Mouse (Mus musculus) left cerebral cortex, postnatal 4 days (tissue): Measurements from ENCODE around the gene Micu1. TPM values are rescaled to one million over a fixed set of nuclear protein-coding genes. Genes with fewer than 3 reads are reported as not detected.
A peak's percentile ranks its signal among the peaks of the same experiment; 100 is the strongest.

Experiments used
- DNase-seq: peaks from one replicate; pipeline ENCODE4 v3.0.0-alpha.2; 2022
- intact Hi-C: fragments of 180-260 bp; cut with DNase I; formaldehyde crosslinking; loops from one replicate; pipeline ENCODE4 v1.15.1; 2025
- total RNA-seq, 2 experiments: library from RNA; stranded (reverse); gene quantifications; 2 replicates each; pipeline ENCODE4 v1.2.3; 2021

Gene Micu1
- total RNA-seq, 2 experiments from 2014 or later = 59.2 to 62.6 TPM

DNA sequence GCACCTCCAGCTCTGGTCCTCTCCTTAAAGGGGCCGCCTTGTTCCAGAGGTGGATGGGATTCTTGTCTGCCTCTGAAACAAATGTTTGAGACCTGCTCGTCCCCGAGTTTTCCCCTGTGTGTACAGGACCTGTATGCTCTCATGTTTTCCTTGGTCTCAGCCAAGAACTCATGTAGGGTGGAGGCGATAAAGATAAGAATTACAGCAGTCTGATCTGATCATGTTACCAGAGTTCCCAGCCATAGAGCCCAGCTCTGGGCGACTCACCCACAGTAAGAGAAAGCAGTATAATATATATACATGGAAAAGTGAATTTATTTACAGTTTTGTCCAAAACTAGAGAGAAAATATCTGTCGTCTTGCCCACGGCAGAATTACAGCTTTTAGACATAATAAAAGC lies 17.7 kb downstream of the Micu1 start:
- intact Hi-C loops = no loop called here
- no peak for DNase-seq

DNA sequence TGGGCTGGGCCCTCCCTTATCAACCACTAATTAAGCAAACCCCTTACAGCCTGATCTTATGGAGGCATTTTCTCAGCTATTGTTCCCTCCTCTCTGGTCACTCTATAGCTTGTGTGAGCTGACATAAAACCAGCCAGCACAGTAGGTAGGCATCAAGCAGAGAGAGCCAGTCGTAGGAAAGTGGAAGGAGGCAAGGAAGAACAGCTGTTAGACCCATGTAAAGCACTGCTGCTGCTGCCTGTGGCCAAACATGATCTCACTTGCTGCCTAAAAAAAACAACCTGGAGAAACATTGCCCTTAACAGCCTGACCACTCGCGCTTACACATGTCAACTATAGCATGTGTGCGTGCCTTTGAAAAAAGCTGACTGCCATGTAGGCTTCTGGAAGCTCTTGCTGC lies 19.3 kb downstream of the Micu1 start:
- DNase-seq = no peak
- intact Hi-C loops = no loop called here

DNA sequence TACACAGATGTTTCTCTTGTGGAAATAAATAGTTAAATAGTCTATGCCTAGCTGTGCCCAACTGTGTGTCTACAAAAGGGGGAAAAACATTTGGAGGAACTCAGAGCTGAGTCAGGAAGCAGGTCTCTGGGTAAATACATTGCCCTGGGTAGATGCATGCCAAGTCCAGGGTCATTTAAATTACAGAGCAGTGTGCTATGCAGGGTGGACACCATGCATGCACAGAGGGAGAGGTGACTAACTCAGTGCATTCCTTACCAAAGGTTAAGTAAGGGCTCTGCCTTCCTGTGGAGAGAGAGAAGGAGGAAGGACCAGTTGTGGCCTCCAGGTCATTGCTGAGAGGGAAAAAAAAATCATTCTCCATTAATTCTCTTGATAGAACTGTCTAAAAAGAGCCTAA lies 22.4 kb downstream of the Micu1 start:
- no peak for DNase-seq
- intact Hi-C loops = no loop called here

DNA sequence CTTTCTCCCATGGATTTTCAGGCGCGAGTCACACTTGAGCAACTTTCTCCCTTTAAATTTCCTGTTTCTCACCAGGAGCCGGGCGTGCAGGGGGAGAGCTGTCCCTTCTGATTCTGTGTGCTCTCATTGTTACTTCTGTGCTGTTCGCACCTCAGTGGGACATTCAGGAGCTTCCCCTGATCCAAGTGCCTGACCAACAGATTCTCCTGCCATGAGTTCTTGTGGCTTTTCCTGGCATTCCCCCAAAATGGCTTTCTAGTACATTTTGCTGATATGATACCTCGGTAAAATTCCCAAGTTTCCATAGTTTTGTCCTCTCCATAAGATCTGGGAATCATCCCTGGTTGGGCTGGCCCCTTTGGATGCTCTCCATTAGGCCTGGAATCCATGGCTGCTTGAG lies 25.0 kb downstream of the Micu1 start:
- DNase-seq = no peak
- intact Hi-C loops = no loop called here

DNA sequence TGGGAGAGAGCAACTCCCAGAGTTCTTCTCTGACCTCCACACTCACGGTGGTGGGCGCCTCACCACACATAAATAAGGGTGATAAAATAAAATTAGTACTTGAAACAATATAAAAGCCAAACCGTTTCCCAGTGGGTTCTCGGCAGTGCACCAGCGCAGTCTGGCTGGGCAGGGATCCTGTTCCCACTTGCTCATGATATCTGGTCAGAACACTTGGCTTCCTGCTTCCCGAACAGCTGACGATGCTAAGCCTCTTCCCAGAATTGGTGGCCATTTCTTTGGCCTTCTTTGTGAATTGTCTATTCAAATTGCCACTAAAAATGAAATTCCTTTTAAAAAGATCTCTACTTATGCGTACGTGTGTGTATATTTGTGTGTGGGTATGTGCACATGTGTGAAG lies 27.0 kb downstream of the Micu1 start:
- intact Hi-C loops = no loop called here
- no peak for DNase-seq

DNA sequence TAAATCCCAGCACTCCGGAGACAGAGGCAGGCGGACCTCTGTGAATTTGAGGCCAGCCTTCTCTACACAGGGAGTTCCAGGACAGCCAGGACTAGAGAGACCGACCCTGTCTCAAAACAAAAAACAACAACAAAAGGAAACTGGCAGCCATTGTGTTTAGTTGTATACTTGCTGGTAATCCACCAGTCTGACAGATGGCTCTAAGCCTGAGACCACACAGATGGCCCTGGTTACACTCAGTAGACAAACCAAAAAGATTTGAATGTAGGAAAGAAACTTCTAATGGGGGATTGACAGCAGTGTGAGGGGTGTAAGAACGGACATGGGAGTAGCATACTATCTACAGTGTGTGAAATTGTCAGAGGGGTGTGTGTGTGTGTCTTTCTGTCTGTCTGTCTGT lies 27.6 kb downstream of the Micu1 start:
- intact Hi-C loops = no loop called here
- no peak for DNase-seq

DNA sequence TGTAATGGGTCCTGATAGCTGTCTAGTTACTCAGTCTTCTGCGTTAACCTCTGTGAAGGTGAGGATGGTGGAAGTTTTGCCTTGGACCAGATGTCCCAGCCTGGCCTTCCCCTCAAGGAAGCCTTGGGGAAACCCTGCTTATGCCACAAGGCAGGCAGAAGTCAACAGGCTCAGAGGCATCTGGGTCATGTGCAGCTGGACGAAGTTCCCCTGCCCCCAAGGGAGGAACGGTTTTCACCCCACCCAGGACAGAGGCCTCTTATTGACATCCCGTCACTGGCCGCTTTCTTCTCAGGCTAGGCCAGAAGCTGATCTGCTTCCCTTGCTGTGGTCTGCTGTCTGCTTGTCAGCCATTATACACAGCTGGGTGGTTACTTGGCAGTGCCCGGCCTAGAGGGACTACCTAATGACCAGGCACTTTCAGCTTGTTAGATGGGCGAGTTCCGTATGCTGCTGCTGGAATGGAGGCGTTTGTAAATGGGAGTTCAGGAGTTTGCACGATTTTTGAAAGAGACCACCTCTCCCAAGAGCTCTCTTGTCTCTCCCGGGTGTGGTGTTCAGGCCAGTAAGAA lies 33.8 kb downstream of the Micu1 start:
- DNase-seq = peak; percentile 48
- intact Hi-C loops = no loop called here

DNA sequence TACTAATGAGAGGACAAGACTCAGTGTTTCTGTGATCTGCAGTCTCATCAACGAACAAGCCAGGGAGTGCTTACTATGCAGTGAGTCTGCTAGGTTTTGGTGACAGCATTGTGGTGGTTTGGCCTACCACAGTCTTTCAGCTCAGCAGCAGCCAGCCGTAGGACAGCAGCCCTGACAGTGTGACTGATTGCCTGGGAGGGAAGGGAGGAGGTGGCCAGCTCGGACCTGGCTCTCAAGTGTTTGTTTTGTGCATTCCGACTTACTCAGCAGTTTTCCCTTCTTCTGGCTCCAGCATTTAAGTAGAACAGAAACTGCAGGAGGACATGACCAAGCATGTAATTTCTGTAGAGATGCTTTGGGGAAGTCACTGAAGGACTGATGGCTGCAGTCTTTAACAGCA lies 39.2 kb downstream of the Micu1 start:
- DNase-seq = no peak
- intact Hi-C loops = no loop called here

DNA sequence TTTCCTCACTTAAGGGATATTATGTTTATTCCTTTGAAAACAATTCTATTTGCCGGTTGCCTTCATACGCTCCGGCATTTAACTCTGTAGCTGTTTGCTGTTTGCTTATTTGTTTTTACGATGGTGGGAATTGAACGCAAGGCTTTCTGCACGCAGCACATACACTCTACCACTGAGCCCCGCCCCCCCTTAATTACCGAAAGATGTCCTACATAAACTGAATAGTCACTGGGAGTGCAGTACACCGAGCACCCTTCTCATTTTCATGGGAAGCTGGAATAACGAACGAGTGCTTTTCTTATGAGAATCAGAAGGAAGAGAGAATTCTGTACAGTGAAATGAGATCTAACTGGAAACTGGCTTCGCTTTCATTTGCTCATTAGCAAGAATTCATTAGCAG lies 41.1 kb downstream of the Micu1 start:
- intact Hi-C loops = no loop called here
- DNase-seq = no peak

DNA sequence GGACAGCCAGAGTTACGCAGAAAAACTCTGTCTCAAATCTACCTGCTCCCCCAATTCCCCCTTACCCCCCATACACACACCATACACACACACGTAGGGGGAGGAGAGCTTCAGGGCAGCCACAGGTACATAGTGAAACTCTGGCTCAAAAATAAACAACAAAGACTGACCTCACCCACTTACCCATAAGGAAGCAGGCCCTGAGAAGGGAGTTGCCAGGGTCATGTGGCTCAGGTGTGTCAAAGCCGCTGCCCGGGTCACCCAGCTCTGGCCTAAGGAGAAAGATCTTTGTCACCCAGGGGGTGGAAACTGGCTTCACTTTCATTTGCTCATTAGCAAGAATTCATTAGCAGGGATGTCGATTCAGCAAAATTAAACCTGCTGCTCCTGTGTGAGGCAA lies 41.7 kb downstream of the Micu1 start:
- DNase-seq = no peak
- intact Hi-C loops = no loop called here

DNA sequence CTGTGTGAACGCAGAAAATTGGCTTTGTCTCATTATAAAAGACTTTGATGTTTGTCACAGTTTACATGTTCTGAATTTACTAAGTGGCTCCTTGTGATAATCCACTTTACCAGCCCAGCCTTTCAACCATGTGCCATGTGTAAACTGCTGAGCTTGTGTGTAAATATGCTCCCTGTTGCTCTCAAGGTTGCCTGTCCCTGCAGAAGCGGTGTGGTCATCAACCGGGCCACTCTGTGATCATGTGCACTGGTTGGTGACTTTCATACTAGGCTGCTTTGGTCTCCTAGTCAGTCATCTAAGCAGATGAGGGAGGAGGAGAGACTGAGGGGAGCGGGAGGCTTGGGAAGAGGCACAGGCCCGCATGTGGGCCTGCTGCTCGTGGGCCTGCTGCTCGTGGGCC lies 45.1 kb downstream of the Micu1 start:
- DNase-seq = no peak
- intact Hi-C loops = no loop called here

DNA sequence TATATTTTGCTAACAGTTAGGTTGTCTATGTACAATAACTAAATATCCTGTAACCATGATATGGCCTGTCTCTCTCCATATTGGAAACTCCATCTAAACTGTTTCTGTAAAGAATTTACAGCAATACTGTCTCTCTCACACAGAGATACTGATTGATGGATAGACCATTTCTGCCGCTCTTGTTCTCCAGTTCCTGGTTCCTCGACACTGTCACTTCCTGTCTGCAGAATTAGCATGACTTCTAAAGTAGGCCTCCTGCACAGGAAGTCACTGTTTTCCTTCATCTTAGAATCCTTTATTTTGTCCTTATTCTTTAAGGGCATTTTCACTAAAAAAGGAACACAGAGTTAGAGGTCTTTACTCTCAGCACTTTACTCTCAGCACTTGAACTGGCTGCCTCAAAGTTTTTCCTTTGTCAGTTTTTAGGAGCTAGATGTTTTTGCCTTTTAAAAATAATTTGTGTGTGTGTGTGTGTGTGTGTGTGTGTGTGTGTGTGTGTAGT lies 46.5 kb downstream of the Micu1 start:
- no peak for DNase-seq
- intact Hi-C loops = no loop called here

DNA sequence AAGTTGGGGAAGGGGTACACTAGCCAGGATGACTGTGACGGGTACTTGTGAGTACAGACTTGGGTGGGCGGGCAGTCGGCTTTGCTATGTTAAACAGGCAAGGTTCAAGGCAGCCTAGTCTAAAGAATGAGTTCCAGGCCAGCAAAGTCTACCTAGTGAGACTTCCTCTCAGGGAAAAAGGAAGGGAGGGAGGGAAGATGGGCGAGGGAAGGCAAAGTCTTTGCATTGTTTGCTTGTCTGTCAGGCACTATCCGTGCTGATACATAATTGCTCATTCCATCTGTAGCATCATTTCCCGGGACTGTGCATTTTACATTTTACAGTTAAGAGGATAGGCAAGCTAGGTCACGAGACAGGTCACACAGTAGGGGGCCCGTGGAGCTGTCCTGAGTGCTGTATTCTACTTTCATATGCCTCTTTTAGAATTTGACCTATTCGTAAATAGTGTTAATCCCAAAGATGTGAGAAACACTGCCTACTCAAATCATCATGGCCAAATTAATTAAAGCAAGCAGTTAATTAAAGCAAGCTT lies 51.3 kb downstream of the Micu1 start:
- DNase-seq = no peak
- intact Hi-C loops = no loop called here

DNA sequence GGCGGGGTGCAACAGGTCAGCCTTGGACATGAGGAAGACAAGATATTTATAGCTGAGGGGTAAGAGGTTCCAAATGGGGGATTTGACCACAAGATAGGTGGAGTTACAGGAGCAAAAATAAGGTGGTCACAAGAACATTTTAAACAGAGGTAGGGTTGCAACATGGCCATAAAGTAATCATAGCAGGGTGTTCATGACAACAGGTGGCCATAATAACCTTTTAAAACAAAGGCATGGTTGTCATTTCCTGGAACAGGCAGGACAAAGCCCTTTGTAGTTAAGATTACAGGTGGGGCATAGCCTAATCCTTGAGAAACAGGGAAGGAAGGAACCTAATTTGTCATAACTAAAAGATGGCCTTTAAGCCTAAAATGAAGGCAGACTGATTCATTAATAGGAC lies 51.8 kb downstream of the Micu1 start:
- DNase-seq = no peak
- intact Hi-C loops = no loop called here

DNA sequence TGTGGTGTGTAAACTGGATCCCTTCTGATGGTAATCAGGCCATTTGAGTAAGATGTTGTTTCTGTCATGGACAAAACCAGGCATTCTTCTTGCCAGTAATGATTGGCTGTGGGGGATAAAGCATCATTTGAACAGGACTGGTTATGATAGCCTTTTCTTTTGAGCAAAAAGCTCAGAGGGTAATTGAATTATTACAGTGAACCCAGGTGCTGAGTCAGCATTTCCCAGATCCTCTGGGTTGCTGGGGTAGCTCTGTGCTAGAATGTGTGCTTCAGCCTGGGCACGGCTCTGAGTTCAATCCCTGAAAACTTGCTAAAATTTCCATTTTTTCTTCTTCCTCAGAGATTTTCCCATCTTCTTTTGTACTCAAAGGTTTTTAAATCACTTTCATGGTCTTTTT lies 52.6 kb downstream of the Micu1 start:
- intact Hi-C loops = no loop called here
- DNase-seq = no peak

DNA sequence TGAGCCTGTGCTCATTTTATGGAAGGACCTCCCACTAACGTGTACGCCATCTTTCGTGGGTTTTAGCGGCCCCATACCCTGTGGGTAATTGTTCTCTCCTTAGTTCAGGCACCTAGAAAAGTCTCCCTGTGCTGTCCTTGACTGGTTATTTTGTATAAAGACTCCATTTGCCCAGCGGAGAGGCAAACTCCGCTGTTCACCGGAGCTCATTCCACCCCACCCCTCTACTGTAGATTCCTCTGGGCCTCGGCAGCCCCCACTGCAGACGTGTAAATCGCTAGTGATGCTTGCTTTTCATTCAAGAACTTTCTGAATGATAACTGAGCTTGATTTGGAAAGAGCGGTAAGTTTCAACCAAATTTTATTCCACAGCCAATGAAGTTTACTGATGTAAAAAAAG lies 53.4 kb downstream of the Micu1 start:
- no peak for DNase-seq
- intact Hi-C loops = no loop called here

DNA sequence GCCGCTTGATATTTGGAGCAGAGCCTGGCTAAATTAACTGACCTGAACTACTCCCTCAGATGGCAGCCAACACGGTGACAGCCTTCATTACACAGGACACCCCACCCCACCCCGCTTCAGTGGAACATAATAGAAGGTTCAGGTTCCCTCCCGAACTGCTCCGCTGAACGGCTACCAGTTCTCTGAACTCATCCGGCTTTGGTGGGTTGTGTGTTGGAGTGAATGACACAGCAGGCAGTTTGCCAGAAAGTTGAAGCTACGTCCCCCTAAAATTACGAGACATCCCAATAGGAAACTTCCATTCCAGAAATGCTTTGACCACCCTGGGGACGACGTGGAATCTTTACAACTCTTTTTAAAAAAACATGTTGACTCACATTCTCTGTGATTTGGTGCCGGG lies 53.8 kb downstream of the Micu1 start:
- intact Hi-C loops = no loop called here

DNA sequence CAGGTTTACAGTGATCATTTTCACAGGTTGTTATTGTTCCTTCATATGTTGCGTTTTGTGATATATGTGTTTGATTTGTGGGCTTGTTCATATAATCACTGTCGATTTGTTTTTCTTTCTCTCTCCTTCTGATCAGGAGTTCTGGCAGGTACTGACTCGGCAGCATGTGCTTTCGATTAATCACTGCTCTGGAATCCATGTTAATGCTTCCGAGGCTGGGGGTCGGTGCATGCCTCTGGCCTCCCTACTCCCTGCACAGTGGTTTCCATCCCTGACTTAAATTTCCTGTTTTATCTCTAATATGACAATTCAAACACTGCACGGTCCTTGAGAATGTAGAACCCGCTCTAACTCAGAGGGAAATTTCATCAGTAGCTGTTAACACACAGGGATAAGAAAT lies 54.3 kb downstream of the Micu1 start:
- intact Hi-C loops = no loop called here
- DNase-seq = no peak

More for the DNA sequence above, 53.8 kb downstream of the Micu1 start:
- DNase-seq = no peak

DNA sequence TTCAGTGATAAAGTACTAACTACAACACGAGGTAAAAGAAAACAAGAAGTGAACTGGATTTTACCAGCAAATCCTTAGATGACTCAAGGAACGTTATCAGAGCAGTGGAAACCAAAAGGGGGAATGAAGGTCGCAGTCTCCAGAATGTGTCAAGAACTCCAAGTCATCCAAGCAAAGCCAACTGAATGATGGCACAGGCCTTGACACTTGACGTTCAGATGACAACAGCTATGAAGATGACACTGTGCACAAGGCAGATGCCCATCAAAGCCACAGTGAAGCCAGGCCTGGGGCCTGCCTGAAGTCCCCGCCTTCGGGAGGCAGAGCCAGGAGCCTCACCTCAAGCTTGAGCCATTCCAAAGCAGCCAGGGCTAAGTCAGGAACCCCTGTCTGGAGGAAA lies 62.5 kb downstream of the Micu1 start:
- intact Hi-C loops = no loop called here
- no peak for DNase-seq

DNA sequence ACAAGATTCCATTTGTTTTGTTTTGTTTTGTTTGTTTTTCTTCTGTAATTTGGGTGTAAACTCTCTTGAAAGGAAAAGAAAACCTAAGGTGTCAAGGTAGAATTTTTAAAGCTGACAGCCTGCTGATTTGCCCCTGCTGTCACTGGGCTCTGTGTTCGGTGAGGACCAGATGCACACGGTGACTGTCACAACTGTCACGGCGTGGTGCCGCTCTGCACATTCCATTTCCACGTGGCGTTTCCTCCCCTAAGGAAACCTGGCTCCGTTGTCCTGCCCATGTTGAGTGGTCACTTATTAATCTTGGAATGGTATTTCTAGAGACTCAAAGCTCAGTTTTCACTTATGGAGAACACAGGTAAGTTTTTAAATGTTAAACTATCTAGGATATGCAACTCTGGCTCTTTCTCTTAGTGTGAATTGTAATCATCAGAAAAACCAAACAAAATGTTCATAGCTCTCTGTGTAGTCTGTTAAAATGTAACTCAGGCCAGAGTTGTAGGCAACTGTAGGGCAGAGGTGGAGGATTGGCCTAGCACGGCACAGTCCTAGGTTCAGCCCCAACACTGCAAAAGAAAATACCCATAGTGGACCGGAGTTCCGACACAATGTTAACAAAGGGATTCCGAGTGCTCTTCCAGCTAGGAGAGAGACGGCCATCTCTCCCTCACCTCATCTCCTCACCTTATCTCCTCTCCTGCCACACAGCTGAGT lies 66.2 kb downstream of the Micu1 start:
- intact Hi-C loops = no loop called here
- DNase-seq = no peak

DNA sequence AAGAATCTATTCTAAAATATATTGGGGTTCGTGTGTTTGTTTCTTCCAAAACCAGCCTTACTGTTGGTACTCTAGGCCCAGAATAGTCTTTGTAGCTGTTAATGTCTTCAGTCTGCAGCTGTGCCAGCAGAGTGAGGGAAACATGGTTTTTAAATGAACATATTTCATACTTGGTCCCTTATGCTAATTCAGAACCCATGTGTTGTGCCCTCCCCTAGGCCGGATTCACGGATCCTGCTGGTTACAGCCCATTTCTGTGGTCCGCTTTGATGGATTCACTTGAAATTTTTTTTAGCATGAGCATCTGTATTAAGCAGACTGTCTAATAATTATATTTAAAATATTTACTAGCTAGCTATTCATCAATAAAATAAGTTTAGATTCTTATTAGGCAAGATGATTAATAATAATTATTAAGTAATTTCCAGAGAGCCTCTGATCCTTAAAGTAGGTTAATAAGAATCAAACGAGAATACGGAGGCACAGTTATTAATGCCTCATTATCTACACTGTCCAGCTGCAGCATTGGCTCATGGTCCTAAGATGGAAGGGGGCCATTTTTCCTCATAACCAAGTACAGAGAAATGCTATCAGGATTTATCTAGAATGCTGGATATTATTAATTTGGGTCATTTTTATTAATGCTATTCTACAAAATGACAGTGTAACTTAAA lies 69.2 kb downstream of the Micu1 start:
- DNase-seq = no peak
- intact Hi-C loops = no loop called here

DNA sequence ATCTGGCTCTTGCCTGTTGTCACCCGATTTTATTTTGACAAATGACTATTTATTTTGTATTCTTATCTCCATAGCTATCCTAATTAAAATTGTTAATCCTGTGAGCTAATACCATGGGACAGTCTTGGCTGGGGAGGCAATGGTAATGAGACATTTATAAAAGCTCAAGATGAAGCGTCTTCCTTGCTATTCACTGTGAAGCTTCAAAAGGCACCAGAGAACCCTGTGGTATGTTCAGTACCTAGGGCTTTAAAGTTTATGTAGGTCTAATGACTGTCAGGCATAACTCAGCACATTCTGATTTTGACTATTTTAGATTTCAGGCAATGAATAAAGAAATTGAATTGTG lies 69.7 kb downstream of the Micu1 start:
- intact Hi-C loops = no loop called here
- DNase-seq = no peak
